Mouse (Mus musculus) adrenal gland (tissue): Measurements from ENCODE around the gene Fam227a.

Experiments
- intact Hi-C: fragments of 180-260 bp; cut with DNase I; formaldehyde crosslinking; loops from one replicate; pipeline ENCODE4 v1.15.1; 2025

The Fam227a gene

GRCm38 (mm10) chr15:79618456-79618855 is 40.3 kb downstream of the Fam227a start:
- intact Hi-C loops = no loop called here

- intact Hi-C loops = no loop called here
Observed at GRCm38 (mm10) chr15:79617135-79617534, 41.6 kb downstream of the Fam227a start.

- intact Hi-C loops = no loop called here
Observed at GRCm38 (mm10) chr15:79616729-79617128, 42.0 kb downstream of the Fam227a start.

GRCm38 (mm10) chr15:79615501-79615900 is 43.3 kb downstream of the Fam227a start:
- intact Hi-C loops = no loop called here

GRCm38 (mm10) chr15:79609226-79609625 is 49.5 kb downstream of the Fam227a start:
- intact Hi-C loops = loop anchor here (10.0 kb wide), 1 partner anchor 114 kb away; no protein-coding TSS in a partner anchor

GRCm38 (mm10) chr15:79608214-79608613 is 50.5 kb downstream of the Fam227a start:
- intact Hi-C loops = loop anchor here (10.0 kb wide), 1 partner anchor 113 kb away; no protein-coding TSS in a partner anchor

GRCm38 (mm10) chr15:79607757-79608156 is 51.0 kb downstream of the Fam227a start:
- intact Hi-C loops = loop anchor here (10.0 kb wide), 1 partner anchor 113 kb away; no protein-coding TSS in a partner anchor

GRCm38 (mm10) chr15:79606161-79606560 is 52.6 kb downstream of the Fam227a start:
- intact Hi-C loops = loop anchor here (10.0 kb wide), 1 partner anchor 111 kb away; no protein-coding TSS in a partner anchor

- intact Hi-C loops = loop anchor here (10.0 kb wide), 1 partner anchor 110 kb away; no protein-coding TSS in a partner anchor
Observed at GRCm38 (mm10) chr15:79604990-79605665, 53.6 kb downstream of the Fam227a start, which contains the start of gene Dmc1. Dmc1 (minus strand) TSS chr15:79605109.

GRCm38 (mm10) chr15:79600176-79600575 is 58.6 kb downstream of the Fam227a start:
- intact Hi-C loops = loop anchor here (10.0 kb wide), 1 partner anchor 105 kb away; no protein-coding TSS in a partner anchor

GRCm38 (mm10) chr15:79598715-79599114 is 60.0 kb downstream of the Fam227a start:
- intact Hi-C loops = no loop called here

- intact Hi-C loops = no loop called here
Observed at GRCm38 (mm10) chr15:79581581-79581980, 77.2 kb downstream of the Fam227a start.

- intact Hi-C loops = no loop called here
Observed at GRCm38 (mm10) chr15:79577671-79578426, 80.9 kb downstream of the Fam227a start.

GRCm38 (mm10) chr15:79576947-79577346 is 81.8 kb downstream of the Fam227a start:
- intact Hi-C loops = no loop called here

GRCm38 (mm10) chr15:79575543-79576222 is 83.1 kb downstream of the Fam227a start:
- intact Hi-C loops = no loop called here

- intact Hi-C loops = no loop called here
Observed at GRCm38 (mm10) chr15:79562417-79562816, 96.3 kb downstream of the Fam227a start.

- intact Hi-C loops = no loop called here
Observed at GRCm38 (mm10) chr15:79559649-79560048, 99.1 kb downstream of the Fam227a start.
